Mouse (Mus musculus) kidney, embryonic 16.5 days (tissue): Measurements from ENCODE around the gene Cnnm2. TPM values are rescaled to one million over a fixed set of nuclear protein-coding genes. Genes with fewer than 3 reads are reported as not detected.

Experiments
- ATAC-seq: fragments of 200-750 bp; cut with Nextera tagmentation; 2 replicates; pipeline ENCODE4 v1.8.0; 2017; ENCODE audit warnings: moderate TSS enrichment; ENCODE audit not compliant: low FRiP score, low TSS enrichment
- H3K27ac ChIP-seq: fragments of 300-500 bp; sonication (generic); 2 replicates; pipeline ENCODE4 v1.5.1; 2014; ENCODE audit warnings: low read length
- H3K27me3 ChIP-seq: fragments of 300-500 bp; sonication (generic); 2 replicates; pipeline ENCODE4 v1.6.1; 2014; ENCODE audit warnings: low read length, control low read depth, mixed read lengths; ENCODE audit not compliant: insufficient read depth
- H3K36me3 ChIP-seq: fragments of 300-500 bp; sonication (generic); 2 replicates; pipeline ENCODE4 v1.6.1; 2014; ENCODE audit warnings: low read length, control low read depth, mixed read lengths; ENCODE audit not compliant: insufficient read depth
- H3K4me1 ChIP-seq: fragments of 300-500 bp; sonication (generic); 2 replicates; pipeline ENCODE4 v1.6.1; 2014; ENCODE audit warnings: low read length, control low read depth, mixed read lengths; ENCODE audit not compliant: insufficient read depth
- H3K4me2 ChIP-seq: fragments of 300-500 bp; sonication (generic); replicated peaks from 2 replicates; pipeline ENCODE4 v1.6.1; 2014; ENCODE audit warnings: low read depth, low read length
- H3K4me3 ChIP-seq: fragments of 300-500 bp; sonication (generic); 2 replicates; pipeline ENCODE4 v1.5.1; 2014; ENCODE audit warnings: mild to moderate bottlenecking, low read length
- H3K9ac ChIP-seq: fragments of 300-500 bp; sonication (generic); replicated peaks from 2 replicates; pipeline ENCODE4 v1.6.1; 2014; ENCODE audit warnings: low read length
- H3K9me3 ChIP-seq: fragments of 300-500 bp; sonication (generic); 2 replicates; pipeline ENCODE4 v1.6.1; 2016; ENCODE audit warnings: low read length, control low read depth
- WGBS: fragments of 180-500 bp; shearing (Covaris S2); extraction: QIAGEN DNeasy Blood & Tissue Kit; methylation state at CpG from one replicate; pipeline ENCODE4 v1.1.7; 2014; 5-methylcytosine and 5-hydroxymethylcytosine counted together
- polyA plus RNA-seq: library from polyadenylated mRNA; unstranded; fragments of >200 nt; fragmentation: Nextera tagmentation; extraction: Ambion mirVana; gene quantifications from 2 replicates; pipeline ENCODE4 v1.2.1, GENCODE M21; 2015

Cnnm2 gene
- polyA plus RNA-seq, 1 experiment from 2014 or later: 7.3 TPM

- Histone ChIP-seq H3K4me1 (no peaks in the 10 kb centered on the region), H3K27ac (no peak overlapping the region), H3K36me3 (no peaks in the 10 kb centered on the region), H3K9me3 (no peaks in the 10 kb centered on the region), H3K4me2 (no peak overlapping the region), H3K27me3 (no peaks in the 10 kb centered on the region), H3K4me3 (no peak overlapping the region), H3K9ac (no peak overlapping the region)
- no peak for ATAC-seq
- 45% methylated on average over 3 of the region's 3 CpGs for WGBS
Measured at GRCm38 (mm10) chr19:46828961-46829360, 67.6 kb downstream of the Cnnm2 start.

- Histone ChIP-seq H3K9ac (no peak overlapping the region), H3K27me3 (no peaks in the 10 kb centered on the region), H3K4me1 (no peaks in the 10 kb centered on the region), H3K27ac (no peak overlapping the region), H3K4me2 (no peak overlapping the region), H3K36me3 (no peaks in the 10 kb centered on the region), H3K9me3 (no peaks in the 10 kb centered on the region), H3K4me3 (no peak overlapping the region)
- ATAC-seq: no peak
- WGBS: 44% methylated on average over 9 of the region's 9 CpGs
Measured at GRCm38 (mm10) chr19:46831381-46831780, 70.0 kb downstream of the Cnnm2 start.

GRCm38 (mm10) chr19:46834301-46834700 lies 72.9 kb downstream of the Cnnm2 start:
- WGBS: 62% methylated on average over 5 of the region's 5 CpGs
- Histone ChIP-seq H3K4me3 (no peak overlapping the region), H3K4me2 (no peak overlapping the region), H3K9me3 (no peaks in the 10 kb centered on the region), H3K27ac (no peak overlapping the region), H3K4me1 (no peaks in the 10 kb centered on the region), H3K27me3 (no peaks in the 10 kb centered on the region), H3K36me3 (no peaks in the 10 kb centered on the region), H3K9ac (no peak overlapping the region)
- ATAC-seq: no peak

- Histone ChIP-seq H3K4me2 (no peak overlapping the region), H3K27ac (no peak overlapping the region), H3K36me3 (no peaks in the 10 kb centered on the region), H3K4me3 (no peak overlapping the region), H3K27me3 (no peaks in the 10 kb centered on the region), H3K9ac (no peak overlapping the region), H3K4me1 (no peaks in the 10 kb centered on the region), H3K9me3 (no peaks in the 10 kb centered on the region)
- WGBS: 63% methylated on average over 4 of the region's 4 CpGs
- no peak for ATAC-seq
Measured at GRCm38 (mm10) chr19:46835339-46835738, 73.9 kb downstream of the Cnnm2 start.

- H3K9me3 ChIP-seq: no peaks in the 10 kb centered on the region
- no peaks in the 10 kb centered on the region for H3K4me1 ChIP-seq
- WGBS: 67% methylated on average over 3 of the region's 3 CpGs
- H3K9ac ChIP-seq: no peak overlapping the region
- H3K4me3 ChIP-seq: no peak overlapping the region
- no peaks in the 10 kb centered on the region for H3K36me3 ChIP-seq
- ATAC-seq: no peak
- no peak overlapping the region for H3K4me2 ChIP-seq
- no peak overlapping the region for H3K27ac ChIP-seq
- no peaks in the 10 kb centered on the region for H3K27me3 ChIP-seq
Measured at GRCm38 (mm10) chr19:46836085-46836484, 74.7 kb downstream of the Cnnm2 start.

GRCm38 (mm10) chr19:46837290-46838079 lies 76.1 kb downstream of the Cnnm2 start:
- Histone ChIP-seq H3K36me3 (no peaks in the 10 kb centered on the region), H3K27me3 (no peaks in the 10 kb centered on the region), H3K4me2 (no peak overlapping the region), H3K9ac (no peak overlapping the region), H3K9me3 (no peaks in the 10 kb centered on the region), H3K4me1 (no peaks in the 10 kb centered on the region), H3K4me3 (no peak overlapping the region), H3K27ac (no peak overlapping the region)
- no peak for ATAC-seq
- 86% methylated on average over 11 of the region's 11 CpGs for WGBS

GRCm38 (mm10) chr19:46841016-46841415 lies 79.6 kb downstream of the Cnnm2 start:
- Histone ChIP-seq H3K4me3 (no peak overlapping the region), H3K4me2 (no peak overlapping the region), H3K9ac (no peak overlapping the region), H3K4me1 (no peaks in the 10 kb centered on the region), H3K9me3 (no peaks in the 10 kb centered on the region), H3K27ac (no peak overlapping the region), H3K27me3 (no peaks in the 10 kb centered on the region), H3K36me3 (no peaks in the 10 kb centered on the region)
- WGBS: 83% methylated on average over 4 of the region's 4 CpGs
- no peak for ATAC-seq

- Histone ChIP-seq H3K27me3 (no peaks in the 10 kb centered on the region), H3K9me3 (no peaks in the 10 kb centered on the region), H3K9ac (no peak overlapping the region), H3K27ac (no peak overlapping the region), H3K4me3 (no peak overlapping the region), H3K4me2 (no peak overlapping the region), H3K4me1 (no peaks in the 10 kb centered on the region), H3K36me3 (no peaks in the 10 kb centered on the region)
- 46% methylated on average over 2 of the region's 2 CpGs for WGBS
- no peak for ATAC-seq
Measured at GRCm38 (mm10) chr19:46843030-46843429, 81.6 kb downstream of the Cnnm2 start.

- H3K27ac ChIP-seq: no peak overlapping the region
- H3K27me3 ChIP-seq: no peaks in the 10 kb centered on the region
- 83% methylated on average over 7 of the region's 7 CpGs for WGBS
- peaks cover 14% of the 10 kb centered on the region for H3K4me1 ChIP-seq
- no peaks in the 10 kb centered on the region for H3K36me3 ChIP-seq
- H3K4me3 ChIP-seq: no peak overlapping the region
- no peak overlapping the region for H3K9ac ChIP-seq
- no peak overlapping the region for H3K4me2 ChIP-seq
- no peaks in the 10 kb centered on the region for H3K9me3 ChIP-seq
- ATAC-seq: no peak
Measured at GRCm38 (mm10) chr19:46846056-46846455, 84.7 kb downstream of the Cnnm2 start.

GRCm38 (mm10) chr19:46846459-46846858 lies 85.1 kb downstream of the Cnnm2 start:
- Histone ChIP-seq H3K36me3 (no peaks in the 10 kb centered on the region), H3K27me3 (no peaks in the 10 kb centered on the region), H3K4me2 (no peak overlapping the region), H3K4me3 (no peak overlapping the region), H3K9ac (no peak overlapping the region), H3K4me1 (peaks cover 14% of the 10 kb centered on the region), H3K27ac (no peak overlapping the region), H3K9me3 (no peaks in the 10 kb centered on the region)
- no peak for ATAC-seq
- WGBS: 85% methylated on average over 5 of the region's 5 CpGs
